Mouse (Mus musculus): Measurements from ENCODE around the gene Ncoa3. TPM values are rescaled to one million over a fixed set of nuclear protein-coding genes. Genes with fewer than 3 reads are reported as not detected.

Ncoa3 gene
- 6.0 TPM for polyA plus RNA-seq (2014; fragmentation: Illumina TruSeq; extraction: RNeasy Lipid Tissue Mini Kit (QIAGEN cat#74804); ENCODE audit: low read depth, low replicate concordance)

DNA sequence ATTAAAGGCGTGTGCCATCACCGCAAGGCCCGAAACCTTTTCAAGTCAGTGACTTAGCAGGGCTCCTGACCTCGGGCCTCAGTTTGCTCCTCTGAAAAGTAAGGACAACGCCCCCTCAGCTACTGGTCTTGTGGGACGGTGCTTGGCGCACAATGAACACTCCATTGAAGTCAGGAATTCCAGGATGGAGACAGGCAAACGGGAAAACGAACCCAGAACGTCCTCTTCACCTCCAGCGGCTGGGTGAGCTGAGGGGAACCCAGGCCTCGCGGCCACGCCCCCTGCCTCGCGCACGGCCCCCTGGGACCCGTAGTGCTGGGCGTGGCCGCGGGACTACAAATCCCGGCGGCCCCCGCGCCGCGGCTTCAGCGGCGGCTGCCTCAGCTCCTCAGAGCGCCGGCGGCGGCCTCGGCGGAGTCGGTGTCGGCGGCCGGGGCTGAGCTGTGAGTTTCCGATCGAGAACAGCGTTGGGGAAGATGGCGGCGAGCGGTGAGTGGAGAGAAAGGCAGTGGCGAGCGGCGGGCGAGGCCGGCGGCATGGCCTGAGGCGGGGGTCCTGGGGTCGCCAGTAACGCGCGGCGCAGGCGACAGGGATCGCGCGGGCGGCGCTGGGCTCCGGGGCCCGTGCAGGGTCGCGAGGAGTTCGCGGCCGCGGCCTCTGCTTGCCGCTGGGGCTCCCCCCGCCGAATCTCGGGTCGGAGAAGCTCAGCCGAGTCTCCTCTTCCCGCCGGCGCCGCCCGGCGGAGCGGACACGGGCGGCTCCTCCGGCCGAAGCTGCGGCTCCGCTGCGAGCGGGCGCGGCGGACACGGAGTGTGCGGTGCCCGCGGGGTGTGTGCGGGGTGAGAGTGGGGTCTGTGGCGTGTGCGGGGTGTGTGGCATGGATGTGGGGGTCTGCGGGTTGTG lies at the start of gene Ncoa3:
TSS of gene Ncoa3 (plus strand) at position 367 of the 903 bp plus-strand sequence.

Other genes with a start within 250 kb of the Ncoa3 start
- gene Zmynd8, start 93.6 kb upstream of the Ncoa3 start, polyA plus RNA-seq (2014; fragmentation: Illumina TruSeq; extraction: RNeasy Lipid Tissue Mini Kit (QIAGEN cat#74804); ENCODE audit: low read depth, low replicate concordance), result 10.6 TPM
- 3.3 TPM for gene Sulf2, start 163.0 kb downstream of the Ncoa3 start, polyA plus RNA-seq (2014; fragmentation: Illumina TruSeq; extraction: RNeasy Lipid Tissue Mini Kit (QIAGEN cat#74804); ENCODE audit: low read depth, low replicate concordance)